Mouse (Mus musculus): ENCODE measurements around the gene Foxm1. TPM values are rescaled to one million over a fixed set of nuclear protein-coding genes. Genes with fewer than 3 reads are reported as not detected.
"Not testable (repeated sequence)": the region's sequence is repeated elsewhere in the genome, so short reads cannot be mapped to it uniquely, and the experiment has no call there.

The Foxm1 gene
- total RNA-seq, 2 experiments from 2014 or later: 1.1 to 1.2 TPM

DNA sequence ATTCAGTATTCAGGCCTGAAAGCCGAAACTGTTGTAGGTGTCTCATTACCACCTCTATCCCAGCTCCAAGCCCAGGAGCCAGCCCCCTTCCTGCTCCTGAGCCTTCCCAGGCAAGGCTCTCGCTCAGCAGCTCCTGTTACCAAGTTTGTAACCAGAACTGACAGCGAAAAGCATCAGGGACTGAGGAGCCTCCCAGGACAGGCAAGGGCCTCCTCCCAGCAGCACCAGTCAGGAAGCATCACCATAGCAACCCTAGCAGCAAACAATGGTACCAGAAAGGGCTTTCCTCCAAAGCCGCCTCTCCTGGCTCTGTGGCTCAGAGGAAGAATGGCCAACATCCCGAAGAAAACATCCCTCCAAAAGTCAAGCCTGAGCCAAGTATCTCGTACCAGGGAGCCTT lies 12.4 kb downstream of the Foxm1 start, which contains the start of the genes Tex52 and Gm44596:
TSS of gene Tex52 (plus strand) at position 265 of the 400 bp plus-strand sequence.
TSS of gene Gm44596 (plus strand) at position 312 of the 400 bp plus-strand sequence.
- DNase-seq (ENCODE audit: low spot score in 2 of 2): peak; percentile 30 to 31

DNA sequence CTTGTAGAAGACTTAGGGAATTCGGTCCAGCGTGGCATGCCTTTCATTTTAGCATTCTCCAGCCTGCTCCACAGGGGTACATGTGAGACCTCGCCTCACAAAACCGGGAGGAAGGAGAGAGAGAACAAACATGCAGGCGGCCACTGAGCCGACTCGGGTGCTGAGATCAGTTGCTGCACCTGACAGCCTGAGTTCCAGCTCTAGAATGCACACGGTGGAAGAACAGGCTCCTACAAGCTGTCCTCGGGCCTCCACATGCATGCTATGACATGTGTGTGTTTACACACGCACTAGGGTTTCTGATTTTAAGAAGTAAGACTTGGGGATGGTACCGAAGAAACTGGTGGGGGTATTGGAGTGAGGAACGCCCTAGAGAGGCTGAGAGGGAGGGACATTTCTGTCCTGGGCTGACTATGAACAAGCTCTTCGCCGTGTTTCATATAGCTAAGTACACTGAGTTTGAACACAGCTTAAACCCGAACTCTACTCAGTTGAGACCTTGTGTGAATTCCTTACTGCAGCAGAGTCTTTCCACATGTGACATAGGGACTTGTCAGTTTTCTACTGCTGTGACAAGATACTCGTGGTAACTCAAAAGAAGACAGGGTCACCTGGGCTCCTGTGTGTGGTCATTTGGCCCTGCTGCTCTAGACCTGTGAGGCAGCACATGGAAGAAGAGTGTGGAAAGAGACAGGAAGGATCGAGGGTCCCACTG lies 13.8 kb downstream of the Foxm1 start:
- no peak for DNase-seq (ENCODE audit: low spot score in 2 of 2)

DNA sequence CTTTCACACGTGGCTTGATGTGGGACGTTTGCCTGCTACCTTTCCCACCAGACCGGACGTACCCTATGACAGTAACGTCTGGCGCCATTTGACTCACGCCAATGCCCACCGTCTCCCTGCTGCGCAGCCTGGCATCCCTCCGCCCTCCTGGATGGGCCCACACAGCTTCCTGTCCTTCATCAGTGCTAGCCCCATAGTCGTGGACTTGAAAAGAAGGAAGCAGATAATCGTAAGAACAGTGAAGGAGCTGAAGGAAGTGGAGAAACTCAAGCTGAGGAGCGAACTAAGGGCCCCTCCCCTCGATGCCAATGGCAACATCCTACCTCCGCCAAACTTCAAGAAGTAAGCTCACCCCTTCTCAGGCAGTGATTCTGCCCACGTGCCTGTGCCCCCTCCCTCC lies 16.9 kb downstream of the Foxm1 start:
- DNase-seq (ENCODE audit: low spot score in 2 of 2): no peak

DNA sequence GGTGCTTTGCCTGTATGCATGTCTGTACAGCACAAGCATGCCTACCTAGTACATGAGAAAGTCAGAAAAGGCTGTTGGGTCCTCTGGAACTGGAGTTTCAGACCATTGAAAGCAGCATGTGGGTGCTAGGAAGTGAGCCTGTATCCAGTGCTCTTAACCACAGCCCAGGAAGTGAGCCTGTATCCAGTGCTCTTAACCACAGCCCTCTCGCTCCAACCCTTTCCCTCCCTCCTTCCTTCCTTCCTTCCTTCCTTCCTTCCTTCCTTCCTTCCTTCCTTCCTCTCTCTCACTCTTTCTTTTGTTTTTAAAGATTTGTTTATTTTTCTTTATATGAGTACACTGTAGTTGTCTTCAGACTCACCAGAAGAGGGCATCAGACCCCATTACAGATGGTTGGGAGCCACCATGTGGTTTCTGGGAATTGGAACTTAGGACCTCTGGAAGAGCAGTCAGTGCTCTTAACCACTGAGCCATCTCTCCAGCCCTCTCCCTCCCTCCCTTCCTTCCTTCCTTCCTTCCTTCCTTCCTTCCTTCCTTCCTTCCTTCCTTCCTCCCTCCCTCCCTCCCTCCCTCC lies 17.9 kb downstream of the Foxm1 start:
- DNase-seq (ENCODE audit: low spot score in 2 of 2): not testable (repeated sequence)

DNA sequence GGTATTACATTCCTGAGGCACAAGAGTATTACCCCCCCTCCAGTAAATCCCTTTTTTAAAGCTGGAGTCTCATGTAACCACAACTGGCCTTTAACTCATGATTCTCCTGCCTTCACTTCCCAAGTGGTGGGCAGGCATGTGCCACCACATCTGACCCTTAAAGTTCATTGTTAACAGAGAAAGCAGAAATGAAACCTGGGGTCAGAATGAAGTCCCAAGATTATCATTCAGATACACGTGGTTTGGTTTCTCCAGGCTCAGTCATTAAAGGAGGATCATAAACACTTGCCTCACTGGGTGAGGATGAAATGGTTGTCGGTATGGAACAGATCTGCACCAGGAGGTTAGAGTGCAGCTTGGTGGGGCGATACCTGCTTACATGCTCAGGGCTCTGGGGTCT lies 18.5 kb downstream of the Foxm1 start:
- DNase-seq (ENCODE audit: low spot score in 2 of 2): no peak

DNA sequence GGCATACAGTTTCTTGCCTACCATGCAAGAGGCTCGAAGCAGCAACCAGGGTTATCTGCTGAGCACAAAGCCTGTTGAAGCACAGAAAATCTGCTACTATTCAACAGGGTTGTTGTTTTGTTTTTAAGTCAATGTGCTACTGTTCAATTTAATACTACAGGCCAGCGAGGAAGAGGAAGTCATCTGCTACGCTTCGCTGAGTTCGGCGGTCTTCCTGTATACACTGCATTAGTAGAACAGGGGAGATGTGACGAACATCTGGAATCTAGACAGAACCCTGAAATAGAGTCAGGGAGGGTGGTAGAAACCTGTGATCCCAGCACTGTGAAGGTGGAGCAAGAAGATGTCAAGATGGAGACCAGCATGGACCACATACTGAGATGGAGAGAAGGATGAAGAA lies 21.0 kb downstream of the Foxm1 start:
- DNase-seq (ENCODE audit: low spot score in 2 of 2): no peak

DNA sequence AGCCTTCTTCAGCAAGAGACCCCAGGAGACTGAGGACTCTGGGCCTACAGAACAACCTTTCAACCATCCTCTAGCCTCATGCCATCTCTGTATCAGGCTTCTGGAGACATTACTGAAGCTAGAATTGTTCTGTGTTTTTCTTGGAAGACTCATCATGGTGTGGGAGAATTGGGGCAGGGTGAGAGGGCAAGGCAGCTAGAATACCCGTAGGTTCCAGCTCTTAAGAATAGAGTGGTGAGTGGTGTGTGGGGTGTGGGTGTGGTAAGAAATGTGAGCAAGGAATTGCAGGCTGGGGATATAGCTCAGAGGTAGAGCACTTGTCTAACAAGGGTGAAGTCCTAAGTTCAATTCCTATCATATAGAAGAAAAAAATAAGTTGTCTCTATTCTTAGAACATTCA lies 22.3 kb downstream of the Foxm1 start:
- no peak for DNase-seq (ENCODE audit: low spot score in 2 of 2)

DNA sequence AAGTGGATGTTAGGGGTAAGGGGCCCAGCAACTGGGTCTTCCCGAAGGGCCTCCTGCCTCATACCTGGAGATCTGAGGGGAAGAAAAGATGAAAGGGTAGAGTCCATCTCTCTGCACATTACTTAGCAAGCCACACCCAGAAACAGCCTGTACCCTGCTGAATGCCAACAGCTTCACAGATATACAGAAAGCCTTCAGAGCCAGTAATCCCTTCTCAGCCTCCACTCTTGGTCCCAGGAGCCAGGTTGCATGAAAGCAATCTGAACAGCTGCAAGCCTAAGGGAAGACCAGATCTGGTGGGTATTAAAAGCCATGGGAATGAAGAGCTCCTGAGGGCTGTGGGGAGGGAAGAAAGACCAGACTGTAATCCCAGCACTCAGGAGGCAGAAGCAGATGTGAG lies 26.4 kb downstream of the Foxm1 start:
- no peak for DNase-seq (ENCODE audit: low spot score in 2 of 2)

DNA sequence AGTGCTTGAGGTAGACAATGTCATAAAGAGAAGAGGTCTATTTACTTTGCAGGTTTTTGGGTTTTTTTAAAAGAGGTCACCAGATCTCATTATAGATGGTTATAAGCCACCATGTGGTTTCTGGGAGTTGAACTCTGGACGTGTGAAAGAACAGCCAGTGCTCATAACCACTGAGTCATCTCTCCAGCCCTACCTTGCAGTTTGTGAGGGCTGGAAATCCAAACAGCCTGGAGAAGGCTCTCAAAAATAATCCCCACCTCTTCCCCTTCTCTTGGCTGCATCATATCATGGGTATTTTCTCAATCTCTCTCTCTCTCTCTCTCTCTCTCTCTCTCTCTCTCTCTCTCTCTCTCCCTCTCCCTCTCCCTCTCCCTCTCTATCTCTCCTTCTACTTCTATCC lies 27.9 kb downstream of the Foxm1 start:
- DNase-seq (ENCODE audit: low spot score in 2 of 2): no peak

DNA sequence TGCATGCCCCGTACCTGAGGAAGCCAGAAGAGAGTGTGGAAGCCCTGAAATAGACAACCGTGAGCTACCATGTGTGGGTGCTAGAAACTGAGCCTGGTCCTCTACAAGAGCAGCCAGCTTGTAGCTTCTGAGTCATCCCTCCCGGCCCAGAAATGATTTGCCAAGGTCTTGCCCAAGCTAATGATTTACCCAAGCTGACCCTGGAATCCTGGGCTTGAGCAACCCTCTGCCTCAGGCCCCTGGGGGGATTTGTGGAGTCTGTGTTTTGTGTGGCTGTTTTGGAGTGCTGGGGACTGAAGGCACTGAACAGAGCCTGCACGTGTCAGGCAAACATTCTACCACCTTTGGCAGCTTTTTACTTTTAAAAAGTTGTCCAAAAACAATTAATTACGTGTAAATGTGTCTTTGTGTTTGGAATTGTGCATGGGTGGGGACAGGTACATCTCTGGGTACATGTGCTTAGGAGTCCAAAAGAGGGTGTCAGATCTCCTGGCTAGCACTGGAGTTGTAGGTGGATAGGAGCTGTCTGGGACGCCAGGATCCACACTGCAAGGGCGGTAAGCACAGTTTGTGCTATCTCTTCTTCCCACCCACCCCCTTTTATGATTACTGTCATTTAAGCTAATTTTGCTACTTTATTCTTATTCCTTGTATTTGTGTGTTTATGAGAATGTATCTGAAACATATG lies 35.0 kb downstream of the Foxm1 start:
- DNase-seq (ENCODE audit: low spot score in 2 of 2): no peak

DNA sequence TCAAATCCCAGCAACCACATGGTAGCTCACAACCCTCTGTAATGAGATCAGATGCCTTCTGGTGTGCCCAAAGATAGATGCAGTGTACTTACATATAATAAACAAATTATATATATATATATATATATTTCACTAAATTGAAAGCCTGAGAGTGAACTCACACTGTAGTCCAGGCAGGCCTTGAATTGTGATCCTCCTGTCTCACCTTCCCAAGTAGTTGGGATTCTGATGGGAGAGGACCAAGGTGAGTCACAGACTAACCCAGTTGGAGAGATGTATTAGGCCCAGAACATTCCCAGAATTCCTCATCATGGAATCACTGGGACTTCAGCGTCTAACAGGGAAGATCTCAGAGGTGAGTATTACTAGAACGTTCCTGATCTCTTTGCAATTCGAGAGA lies 36.2 kb downstream of the Foxm1 start, which contains the start of gene Nrip2:
TSS of gene Nrip2 (plus strand) at position 301 of the 400 bp plus-strand sequence.
- DNase-seq (ENCODE audit: low spot score in 2 of 2): no peak

DNA sequence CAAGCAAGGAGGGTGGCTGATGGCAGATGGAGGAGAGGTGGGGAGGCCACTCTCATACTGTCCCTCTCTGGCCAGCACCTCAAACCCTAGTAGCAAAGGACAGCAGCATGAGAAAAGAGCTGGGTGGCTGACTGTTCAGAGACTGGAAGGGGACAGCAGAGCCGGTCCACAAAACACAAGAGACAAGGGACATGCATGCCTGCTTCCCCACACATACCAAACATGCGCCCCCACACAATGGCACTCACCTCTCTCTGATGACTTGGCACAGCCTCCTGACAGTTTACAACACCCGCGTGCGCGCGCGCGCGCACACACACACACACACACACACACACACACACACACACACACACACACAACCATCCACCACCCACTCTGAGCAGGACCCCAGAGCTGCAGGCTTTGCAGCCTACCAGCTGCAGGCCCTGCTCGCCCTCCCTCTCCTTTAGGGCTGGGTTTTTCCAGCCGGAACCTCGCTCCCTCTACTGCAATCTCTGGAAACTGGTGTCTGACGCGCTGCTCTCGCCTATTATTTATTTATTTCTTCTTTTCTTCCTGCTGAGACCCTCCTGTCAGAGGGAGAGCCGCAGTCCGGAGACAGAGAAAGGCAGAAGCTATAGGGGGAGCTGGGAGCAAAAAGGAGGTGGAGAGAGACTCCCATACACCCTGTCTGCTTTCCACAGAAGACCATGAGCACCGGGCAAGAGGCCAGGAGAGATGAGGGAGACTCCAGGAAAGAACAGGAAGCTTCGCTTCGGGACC lies 36.8 kb downstream of the Foxm1 start:
- DNase-seq (ENCODE audit: low spot score in 2 of 2): peak; percentile 42 to 48

DNA sequence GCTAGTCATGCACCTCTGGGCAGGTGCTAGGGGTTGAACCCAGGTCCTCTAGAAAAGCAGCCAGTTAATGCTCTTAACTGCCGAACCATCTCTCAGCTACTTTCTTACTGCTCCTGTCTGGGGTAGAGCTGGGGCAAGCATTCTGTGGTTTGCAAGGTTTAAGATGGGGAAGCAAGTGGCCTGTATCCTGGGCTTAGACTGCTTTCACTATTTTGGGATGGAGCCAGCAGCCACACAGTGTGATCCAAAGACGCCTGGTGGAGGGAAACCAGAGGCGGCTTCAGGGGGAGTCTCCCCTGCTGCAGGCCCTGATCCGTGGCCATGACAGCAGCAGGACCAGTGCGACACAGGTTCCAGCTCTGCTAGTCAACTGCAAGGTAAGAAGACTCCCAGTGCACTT lies 41.9 kb downstream of the Foxm1 start:
- no peak for DNase-seq (ENCODE audit: low spot score in 2 of 2)

DNA sequence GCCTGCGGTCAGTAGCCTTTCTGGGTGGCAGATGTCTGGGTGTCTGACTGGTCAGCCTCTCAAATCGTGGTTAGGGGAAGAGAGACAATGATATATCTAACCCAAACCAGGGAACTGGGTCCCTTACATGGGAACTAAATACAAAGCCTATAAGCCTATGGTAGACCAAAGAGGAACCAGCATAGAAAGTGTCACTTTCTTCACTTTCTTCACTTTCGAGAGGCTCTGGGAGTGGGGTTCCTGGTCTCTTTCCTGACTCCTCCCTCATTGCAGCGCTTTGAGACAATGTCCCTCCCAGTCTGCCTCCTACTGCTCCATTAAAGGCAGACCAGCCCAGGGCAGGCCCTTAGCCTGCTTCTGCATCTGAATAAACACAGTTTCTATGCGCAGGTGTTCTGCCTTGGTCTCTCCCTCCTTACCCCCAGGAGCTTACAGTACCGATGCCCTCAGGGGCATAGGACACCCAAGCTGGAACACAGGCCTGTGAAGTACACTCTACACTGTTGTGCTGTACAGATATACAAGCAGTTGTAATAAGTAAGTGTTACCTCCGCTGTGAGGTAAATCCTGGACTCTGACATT lies 45.9 kb downstream of the Foxm1 start:
- no peak for DNase-seq (ENCODE audit: low spot score in 2 of 2)

DNA sequence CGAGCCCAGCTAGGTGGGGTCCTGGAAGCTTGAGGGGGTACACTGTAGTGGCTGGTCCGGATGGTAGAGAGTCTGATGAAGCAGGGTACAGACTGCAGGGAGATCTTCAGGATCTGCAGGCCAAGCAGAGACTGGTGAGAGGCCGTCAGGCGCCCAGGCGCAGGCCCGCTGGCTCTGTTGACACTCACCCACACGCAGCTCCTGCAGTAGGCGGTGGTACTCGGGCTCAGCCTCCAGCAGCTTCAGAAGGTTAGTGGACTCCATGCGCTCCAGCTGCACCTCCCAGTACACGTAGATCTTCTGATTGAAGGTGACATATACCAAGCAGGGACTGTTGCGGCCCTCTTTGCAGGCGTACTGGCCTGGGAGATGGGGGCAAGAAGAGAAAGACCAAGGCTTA lies 47.5 kb downstream of the Foxm1 start:
- DNase-seq (ENCODE audit: low spot score in 2 of 2): peak in 1 of 2 experiments; percentile 56

DNA sequence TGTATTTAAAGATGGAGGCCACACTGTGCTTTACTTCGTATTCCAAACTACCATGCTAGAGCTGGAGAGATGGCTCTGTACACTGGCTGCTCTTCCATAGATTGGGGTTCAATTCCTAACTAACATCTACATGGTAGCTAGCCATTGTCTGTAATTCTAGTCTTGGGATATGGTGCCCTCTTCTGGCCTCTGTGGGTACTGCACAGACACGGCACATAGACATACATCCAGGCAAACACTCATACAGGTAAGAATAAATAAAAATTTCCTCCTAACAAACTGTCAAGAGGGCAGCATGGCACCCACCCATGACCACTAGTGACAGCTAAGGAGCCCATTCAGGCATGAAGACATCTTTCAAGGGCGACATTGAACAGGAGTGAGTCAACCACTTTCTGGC lies 48.3 kb downstream of the Foxm1 start:
- DNase-seq (ENCODE audit: low spot score in 2 of 2): peak; percentile 83 to 89

DNA sequence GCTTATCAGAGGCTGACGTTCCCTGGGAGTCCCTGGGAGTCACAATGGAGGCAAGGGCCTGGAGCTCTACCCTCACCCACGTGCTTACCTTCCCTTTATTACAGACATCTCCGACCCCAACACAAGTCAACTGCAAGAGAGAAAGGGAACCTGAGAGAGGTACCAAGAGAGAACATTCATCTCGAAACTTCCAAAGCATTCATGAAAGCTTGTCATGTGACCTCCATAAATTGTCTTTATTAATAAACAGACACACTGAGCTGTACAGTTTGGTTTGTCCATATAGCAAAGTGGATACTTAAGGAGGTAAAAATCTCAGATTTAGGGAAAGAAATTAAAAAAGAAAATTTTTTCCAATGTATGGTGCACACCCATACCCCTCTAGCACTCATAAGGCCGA lies 53.4 kb downstream of the Foxm1 start:
- DNase-seq (ENCODE audit: low spot score in 2 of 2): no peak

DNA sequence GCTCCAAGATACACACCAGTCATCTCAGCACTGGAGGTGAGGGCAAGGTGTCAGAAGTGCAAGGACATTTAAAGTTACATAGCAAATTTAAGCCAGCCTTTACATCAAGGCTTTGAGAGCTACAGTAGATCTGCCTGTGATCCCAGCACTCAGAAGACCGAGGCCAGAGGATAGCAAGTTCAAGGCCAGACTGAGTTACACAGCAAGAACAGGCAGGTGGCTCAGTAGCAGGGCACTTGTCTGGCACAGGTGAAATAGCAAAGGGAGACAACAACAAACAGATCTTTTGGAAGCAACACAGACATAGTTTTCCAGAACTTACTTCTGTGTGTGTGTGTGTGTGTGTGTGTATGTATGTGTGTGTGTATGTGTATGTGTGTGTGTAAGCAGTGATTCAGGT lies 55.3 kb downstream of the Foxm1 start:
- DNase-seq (ENCODE audit: low spot score in 2 of 2): no peak

DNA sequence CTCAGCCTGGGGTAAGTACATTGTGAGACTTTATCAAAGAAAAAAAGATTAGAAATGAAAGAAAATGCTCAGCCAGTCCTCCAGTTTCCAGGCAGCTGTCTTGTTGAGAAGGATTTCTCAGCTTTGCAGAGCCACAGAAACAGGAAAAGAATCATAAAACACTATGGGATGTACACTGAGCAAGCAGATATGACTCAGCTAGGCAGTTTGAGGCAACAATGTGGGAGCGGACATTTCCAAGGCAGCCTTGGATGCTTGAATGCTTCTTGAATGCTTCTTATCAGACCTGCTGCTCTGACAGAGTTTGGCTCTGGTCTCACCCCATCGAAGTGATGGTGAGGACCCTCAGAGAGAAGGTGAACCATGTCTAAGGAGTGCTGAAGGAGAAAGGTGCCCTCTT lies 58.3 kb downstream of the Foxm1 start:
- DNase-seq (ENCODE audit: low spot score in 2 of 2): no peak

DNA sequence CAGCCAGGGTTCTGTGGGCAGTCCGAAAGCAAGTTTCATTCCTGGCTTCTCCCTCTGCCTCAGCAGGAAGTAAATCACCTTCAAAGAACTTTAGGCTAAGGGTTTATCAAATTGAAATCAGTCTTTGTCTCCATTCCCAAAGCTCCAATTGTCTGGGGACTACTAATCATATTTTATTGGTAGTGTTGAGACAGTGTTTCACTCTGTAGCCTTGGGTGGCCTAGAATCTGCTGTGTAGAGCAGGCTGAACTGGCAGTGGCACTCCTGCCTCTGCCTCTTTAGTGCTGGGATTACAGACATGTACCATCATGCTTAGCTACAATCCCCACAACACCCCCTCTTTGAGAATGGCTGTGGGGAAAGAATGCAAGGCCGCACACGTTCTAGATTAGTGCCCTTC lies 58.7 kb downstream of the Foxm1 start:
- no peak for DNase-seq (ENCODE audit: low spot score in 2 of 2)
